Mouse (Mus musculus) stomach, postnatal 0 days (tissue): ENCODE data around the gene Sdk2.

Source experiments
- CTCF ChIP-seq: IDR thresholded peaks from 2 replicates; pipeline ENCODE4 v1.5.1; 2016; ENCODE audit warnings: antibody characterized with exemption, low read depth, mild to moderate bottlenecking, moderate library complexity
- EP300 ChIP-seq: optimal IDR thresholded peaks from 2 replicates; pipeline ENCODE3; 2016; ENCODE audit warnings: antibody characterized with exemption

GRCm38 (mm10) chr11:113774773-113775172, 292.1 kb downstream of the Sdk2 start:
- TF ChIP-seq CTCF (no peak), EP300 (no peak)
